Mouse (Mus musculus) forebrain, embryonic 14.5 days (tissue): ENCODE measurements around the gene Asb14. TPM values are rescaled to one million over a fixed set of nuclear protein-coding genes. Genes with fewer than 3 reads are reported as not detected.
"Not testable (repeated sequence)": the region's sequence is repeated elsewhere in the genome, so short reads cannot be mapped to it uniquely, and the experiment has no call there.

ENCODE experiments used
- ATAC-seq: fragments of 200-750 bp; cut with Nextera tagmentation; 2 replicates; pipeline ENCODE4 v1.8.0; 2017; ENCODE audit warnings: mild to moderate bottlenecking, moderate library complexity
- DNase-seq: peaks from one replicate; pipeline ENCODE4 v3.0.0-alpha.2; 2015; ENCODE audit warnings: low spot score
- H3K27ac ChIP-seq: fragments of 300-500 bp; sonication (generic); 2 replicates; pipeline ENCODE4 v1.5.1; 2014; ENCODE audit warnings: low read depth, mild to moderate bottlenecking, control low read depth, low read length, moderate library complexity
- H3K27me3 ChIP-seq: fragments of 300-500 bp; sonication (generic); replicated peaks from 2 replicates; pipeline ENCODE4 v1.6.1; 2014; ENCODE audit warnings: low read length, control low read depth, mixed read lengths; ENCODE audit not compliant: control insufficient read depth, insufficient read depth
- H3K36me3 ChIP-seq: fragments of 300-500 bp; sonication (generic); 2 replicates; pipeline ENCODE4 v1.6.1; 2014; ENCODE audit warnings: low read length, control low read depth; ENCODE audit not compliant: control insufficient read depth, insufficient read depth
- H3K4me1 ChIP-seq: fragments of 300-500 bp; sonication (generic); 2 replicates; pipeline ENCODE4 v1.6.1; 2014; ENCODE audit warnings: antibody characterized with exemption, low read length, control low read depth; ENCODE audit not compliant: control insufficient read depth, insufficient read depth
- H3K4me2 ChIP-seq: fragments of 300-500 bp; sonication (generic); 2 replicates; pipeline ENCODE4 v1.6.1; 2014; ENCODE audit warnings: mild to moderate bottlenecking, control low read depth, low read length
- H3K4me3 ChIP-seq: fragments of 300-500 bp; sonication (generic); 2 replicates; pipeline ENCODE4 v1.5.1; 2014; ENCODE audit warnings: low read depth, low read length, control low read depth
- H3K9ac ChIP-seq: fragments of 300-500 bp; sonication (generic); 2 replicates; pipeline ENCODE4 v1.6.1; 2014; ENCODE audit warnings: mild to moderate bottlenecking, low read length, control low read depth, moderate library complexity
- H3K9me3 ChIP-seq: fragments of 300-500 bp; sonication (generic); replicated peaks from 2 replicates; pipeline ENCODE4 v1.6.1; 2016; ENCODE audit warnings: low read length, control low read depth, mixed read lengths; ENCODE audit not compliant: control insufficient read depth
- WGBS: fragments of 180-500 bp; shearing (Covaris S2); extraction: QIAGEN DNeasy Blood & Tissue Kit; methylation state at CpG from one replicate; pipeline ENCODE4 v1.1.7; 2014; 5-methylcytosine and 5-hydroxymethylcytosine counted together
- polyA plus RNA-seq: library from polyadenylated mRNA; unstranded; fragments of >200 nt; fragmentation: Nextera tagmentation; extraction: Ambion mirVana; gene quantifications from 2 replicates; pipeline ENCODE4 v1.2.1, GENCODE M21; 2014

The Asb14 gene
- polyA plus RNA-seq, 1 experiment from 2014 or later, result 0.09 TPM

DNA sequence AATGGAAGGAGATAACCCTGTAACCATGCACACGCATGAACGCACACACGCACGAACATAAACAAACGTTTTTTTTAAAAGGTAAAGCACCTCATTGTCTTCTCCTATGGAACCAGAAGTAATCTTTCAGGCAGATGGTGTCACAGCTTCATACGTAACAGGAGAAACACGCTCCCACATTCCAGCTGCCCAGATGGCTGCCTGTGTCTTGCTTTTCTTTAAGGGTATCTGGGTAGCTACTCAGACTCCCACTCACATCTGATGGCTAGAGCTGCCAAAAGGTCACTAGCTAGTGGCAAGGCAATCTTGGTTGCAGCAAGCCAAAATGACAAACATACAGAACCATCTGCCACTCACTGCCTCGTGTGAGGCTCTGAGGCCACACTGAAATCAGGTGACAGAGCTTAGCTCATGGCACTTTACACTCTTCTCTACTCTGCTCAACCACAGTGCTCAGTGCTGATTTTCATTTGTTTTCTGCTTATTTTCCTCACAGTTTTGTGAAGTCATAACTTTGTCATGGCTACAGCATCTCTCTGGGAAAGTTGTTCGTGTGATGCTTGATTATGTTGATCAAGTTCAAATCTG is 19.4 kb downstream of the Asb14 start:
- Histone ChIP-seq H3K9ac (no peak overlapping the region), H3K27ac (peak overlapping the region; percentile 5; the same call in 1 of the 2 replicates), H3K9me3 (no peaks in the 10 kb centered on the region), H3K4me3 (no peak overlapping the region), H3K27me3 (no peaks in the 10 kb centered on the region), H3K36me3 (no peaks in the 10 kb centered on the region; the same call in 1 of the 2 replicates), H3K4me2 (no peak overlapping the region), H3K4me1 (no peaks in the 10 kb centered on the region)
- 58% methylated on average over 9 of the region's 9 CpGs for WGBS
- peak; percentile 50 for DNase-seq
- ATAC-seq, result peak; percentile 46

GRCm38 (mm10) chr14:26919310-26919709 is 25.0 kb downstream of the Asb14 start:
- Histone ChIP-seq H3K9me3 (no peaks in the 10 kb centered on the region), H3K4me3 (no peak overlapping the region), H3K27me3 (no peaks in the 10 kb centered on the region), H3K9ac (no peak overlapping the region), H3K36me3 (peaks cover 37% of the 10 kb centered on the region), H3K4me1 (no peaks in the 10 kb centered on the region), H3K27ac (no peak overlapping the region), H3K4me2 (no peak overlapping the region)
- WGBS, result 94% methylated on average over 3 of the region's 3 CpGs
- no peak for DNase-seq
- ATAC-seq, result no peak

DNA sequence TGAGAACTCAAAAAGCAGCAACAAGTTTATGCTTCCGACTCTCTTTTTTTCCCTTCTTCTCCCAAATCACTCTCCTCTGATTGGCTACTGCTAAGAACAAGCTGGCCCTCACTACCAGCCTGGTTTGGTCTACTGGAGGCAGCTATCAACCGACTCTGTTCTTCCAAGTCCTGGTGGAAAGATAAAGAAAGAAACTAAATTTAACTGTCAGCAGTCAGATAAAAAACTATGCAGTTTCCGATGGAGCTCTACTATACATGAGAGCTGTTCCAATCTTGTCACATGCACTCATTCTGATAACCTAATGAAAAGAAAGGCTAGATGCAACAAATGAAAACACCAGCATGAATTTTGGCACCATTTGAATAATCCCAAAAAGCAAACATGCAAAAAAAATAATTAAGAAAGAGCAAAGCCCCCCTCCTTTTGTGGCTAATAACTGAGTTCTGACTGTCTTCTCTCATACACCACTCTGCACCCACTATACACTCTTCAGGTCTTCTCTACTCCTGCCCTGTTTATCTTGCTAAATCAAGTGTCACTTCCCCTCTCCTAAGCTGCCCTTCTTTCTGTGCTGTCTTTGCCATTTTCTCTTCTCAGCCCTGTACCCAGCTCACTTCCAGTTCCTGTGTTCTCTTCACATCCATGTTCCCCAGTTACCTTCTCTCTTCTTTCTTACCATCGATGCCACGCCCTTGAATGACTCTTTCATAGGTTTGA is 29.5 kb downstream of the Asb14 start:
- no peak for ATAC-seq

DNA sequence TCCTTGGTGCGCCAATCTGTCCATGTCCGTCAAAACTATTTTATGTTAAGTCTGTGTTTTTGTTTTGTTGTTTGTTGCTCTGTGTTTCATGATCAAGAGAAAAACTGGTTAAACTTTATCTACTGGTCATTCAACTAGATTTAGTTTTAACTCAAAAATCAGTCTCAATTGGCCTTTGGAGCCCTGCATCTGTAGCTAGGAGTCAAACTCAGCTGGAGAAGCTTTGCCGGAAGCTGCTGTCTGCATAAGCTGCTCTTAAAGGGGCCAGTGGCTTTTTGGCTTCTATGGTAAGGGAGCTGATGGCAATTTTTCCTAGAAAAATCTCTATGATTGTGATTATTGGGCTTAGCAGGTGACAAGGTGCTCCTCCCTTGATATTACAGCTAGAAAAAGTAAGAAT is 40.5 kb downstream of the Asb14 start:
- 88% methylated on average over 3 of the region's 3 CpGs for WGBS
- H3K4me2 ChIP-seq, result no peak overlapping the region
- H3K9me3 ChIP-seq, result no peaks in the 10 kb centered on the region

More for the DNA sequence above, 29.5 kb downstream of the Asb14 start:
- DNase-seq, result no peak
- Histone ChIP-seq H3K27ac (no peak overlapping the region), H3K27me3 (no peaks in the 10 kb centered on the region), H3K4me1 (no peaks in the 10 kb centered on the region), H3K9me3 (no peaks in the 10 kb centered on the region), H3K9ac (no peak overlapping the region), H3K4me2 (no peak overlapping the region), H3K36me3 (peaks cover 65% of the 10 kb centered on the region), H3K4me3 (no peak overlapping the region)
- 94% methylated on average over 5 of the region's 5 CpGs for WGBS

DNA sequence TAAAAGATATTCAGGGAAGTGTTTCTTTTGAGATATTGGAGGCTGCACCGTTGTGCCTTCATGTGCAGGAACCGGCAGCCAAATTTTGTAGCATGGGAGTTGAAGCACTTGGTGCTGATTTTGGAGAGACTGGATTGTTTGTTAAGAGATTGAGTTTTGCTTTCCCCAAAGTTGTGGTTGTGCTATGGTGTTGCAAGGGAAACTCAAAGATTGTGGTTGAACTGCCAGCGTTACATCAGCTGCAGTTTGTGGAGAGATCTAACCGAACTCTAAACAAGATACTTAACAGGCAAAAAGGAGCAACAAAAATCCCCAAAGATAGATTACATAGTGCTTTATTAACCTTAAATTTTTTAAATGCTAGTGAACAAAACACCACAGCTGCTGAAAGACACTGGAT is 41.2 kb downstream of the Asb14 start:
- Histone ChIP-seq H3K4me1 (no peaks in the 10 kb centered on the region), H3K36me3 (peaks cover 19% of the 10 kb centered on the region), H3K27ac (no peak overlapping the region), H3K27me3 (no peaks in the 10 kb centered on the region), H3K9ac (no peak overlapping the region), H3K4me2 (no peak overlapping the region), H3K9me3 (no peaks in the 10 kb centered on the region), H3K4me3 (no peak overlapping the region)
- ATAC-seq (no peak), DNase-seq (no peak)
- WGBS, result 96% methylated on average over 4 of the region's 4 CpGs

More for the DNA sequence above, 40.5 kb downstream of the Asb14 start:
- Histone ChIP-seq H3K27ac (no peak overlapping the region), H3K9ac (no peak overlapping the region), H3K4me1 (no peaks in the 10 kb centered on the region), H3K27me3 (no peaks in the 10 kb centered on the region), H3K36me3 (peaks cover 20% of the 10 kb centered on the region), H3K4me3 (no peak overlapping the region)
- ATAC-seq (no peak), DNase-seq (no peak)

- H3K9ac ChIP-seq, H3K27me3 ChIP-seq, H3K27ac ChIP-seq, H3K9me3 ChIP-seq, H3K4me3 ChIP-seq, H3K4me1 ChIP-seq, DNase-seq, ATAC-seq, H3K4me2 ChIP-seq: not testable (repeated sequence)
- 79% methylated on average over 2 of the region's 2 CpGs for WGBS
- H3K36me3 ChIP-seq, result peaks cover 25% of the 10 kb centered on the region
Measured at GRCm38 (mm10) chr14:26956139-26956538, 61.8 kb downstream of the Asb14 start.

DNA sequence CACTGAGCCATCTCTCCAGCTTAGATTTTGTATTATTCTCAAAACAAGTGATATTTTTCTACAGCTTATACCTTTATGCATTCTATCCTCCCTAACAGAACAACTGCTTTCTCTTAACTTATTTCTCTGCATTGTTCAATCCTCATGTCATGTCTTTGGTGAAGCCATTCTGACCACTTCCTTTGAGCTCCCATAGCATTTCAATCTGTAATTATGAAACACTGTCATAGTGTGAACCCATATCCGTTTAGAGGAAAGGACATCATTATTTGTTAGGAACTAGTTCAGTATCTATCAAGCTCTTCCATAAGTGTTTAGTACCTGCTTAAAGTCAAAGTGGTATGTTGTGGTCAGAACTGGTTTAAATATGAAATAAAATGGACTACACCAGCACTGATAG is 66.2 kb downstream of the Asb14 start:
- DNase-seq, result no peak
- peaks cover 19% of the 10 kb centered on the region for H3K36me3 ChIP-seq
- no peak overlapping the region for H3K27ac ChIP-seq
- no peak for ATAC-seq
- 90% methylated on average over 1 of the region's 1 CpGs for WGBS
- no peaks in the 10 kb centered on the region for H3K27me3 ChIP-seq
- no peak overlapping the region for H3K4me2 ChIP-seq
- H3K4me1 ChIP-seq, result no peaks in the 10 kb centered on the region
- no peak overlapping the region for H3K4me3 ChIP-seq
- H3K9ac ChIP-seq, result no peak overlapping the region
- H3K9me3 ChIP-seq, result no peaks in the 10 kb centered on the region

Other genes with a start within 250 kb of the Asb14 start
- gene Pde12, start 224.7 kb upstream of the Asb14 start, polyA plus RNA-seq, result 13.2 and 15.3 TPM in 2 replicates
- 0.10 TPM in 2 replicates for gene Dnah12, start 201.3 kb upstream of the Asb14 start, polyA plus RNA-seq
- gene Appl1, start 76.7 kb downstream of the Asb14 start, polyA plus RNA-seq, result 62.4 and 86.8 TPM in 2 replicates
- not detected in 2 replicates for gene Hesx1, start 99.9 kb downstream of the Asb14 start, polyA plus RNA-seq
- gene Il17rd, start 144.4 kb downstream of the Asb14 start, polyA plus RNA-seq, result 1.3 and 1.9 TPM in 2 replicates
- 3.0 and 4.1 TPM in 2 replicates for gene Arhgef3, start 220.3 kb downstream of the Asb14 start, polyA plus RNA-seq